ENCODE assay signal across 17 mouse cellular contexts in genomic region chr7:3314121-3314520, GRCm38 (mm10). TPM values are rescaled to one million over a fixed set of nuclear protein-coding genes. Genes with fewer than 3 reads are reported as not detected.
DNase-seq lines count a peak whose midpoint lies in the region; ATAC-seq and TF ChIP-seq lines count a peak whose summit lies in the region.
"Had no signal": no experiment of that assay in that cellular context is flagged by ENCODE, and none has a peak within 500 bp of the region (broad histone marks: within the 10 kb centered on the region; RNA-seq: fewer than 3 reads in every experiment).

No protein-coding gene starts in this region.

- no peak for DNase-seq in kidney, postnatal 36 days
- peak; percentile 61 for DNase-seq in brain, embryonic 14.5 days (ENCODE audit: low read depth)
- DNase-seq in T-cell, adult 2 months (ENCODE audit: low spot score) = no peak
- DNase-seq in layer of hippocampus, postnatal 14 days (ENCODE audit: low spot score in 2 of 2) = no peak
- DNase-seq: cerebellum, postnatal 36 days; gastrocnemius, adult 2 months; heart, postnatal 4 days; kidney, adult 9 months; liver, postnatal 0 days; thymus, adult 2 months had no signal

- ATAC-seq in kidney, embryonic 14.5 days (ENCODE audit: low FRiP score, low TSS enrichment) = peak; percentile 62; the same call in 1 of the 2 replicates
- peak; percentile 74 for ATAC-seq in hindbrain, embryonic 13.5 days (ENCODE audit: low FRiP score)
- ATAC-seq in neural tube, embryonic 13.5 days (ENCODE audit: low read depth) = peak; percentile 83
- no peak for ATAC-seq in cerebellum, adult (ENCODE audit: insufficient number of reproducible peaks, low FRiP score, low TSS enrichment)
- ATAC-seq: liver, postnatal 0 days had no signal

- H3K4me3 ChIP-seq in kidney, embryonic 14.5 days (ENCODE audit: low read length) = no peak overlapping the region
- no peak overlapping the region for H3K4me3 ChIP-seq in hindbrain, embryonic 13.5 days
- H3K4me3 ChIP-seq in neural tube, embryonic 13.5 days = no peak overlapping the region
- H3K4me3 ChIP-seq: erythroblast, embryonic 14.5 days; gastrocnemius, adult 2 months; heart, embryonic 10.5 days; limb, embryonic 12.5 days had no signal

- WGBS in kidney, embryonic 14.5 days = 63% methylated on average over 5 of the region's 5 CpGs
- 73% methylated on average over 5 of the region's 5 CpGs for WGBS in hindbrain, embryonic 13.5 days
- WGBS in neural tube, embryonic 13.5 days = 66% methylated on average over 5 of the region's 5 CpGs

- no peaks in the 10 kb centered on the region for H3K36me3 ChIP-seq in kidney, embryonic 14.5 days (ENCODE audit: control insufficient read depth, insufficient read depth, low read length)
- H3K36me3 ChIP-seq in hindbrain, embryonic 13.5 days = no peaks in the 10 kb centered on the region
- H3K36me3 ChIP-seq in neural tube, embryonic 13.5 days = no peaks in the 10 kb centered on the region
- H3K36me3 ChIP-seq: heart, embryonic 10.5 days; limb, embryonic 12.5 days had no signal

- no peaks in the 10 kb centered on the region for H3K27me3 ChIP-seq in kidney, embryonic 14.5 days (ENCODE audit: control insufficient read depth, insufficient read depth, low read length)
- H3K27me3 ChIP-seq in hindbrain, embryonic 13.5 days = no peaks in the 10 kb centered on the region
- no peaks in the 10 kb centered on the region for H3K27me3 ChIP-seq in neural tube, embryonic 13.5 days
- H3K27me3 ChIP-seq: limb, embryonic 12.5 days had no signal

- H3K9ac ChIP-seq in kidney, embryonic 14.5 days (ENCODE audit: low read depth, low read length) = no peak overlapping the region
- no peak overlapping the region for H3K9ac ChIP-seq in hindbrain, embryonic 13.5 days
- no peak overlapping the region for H3K9ac ChIP-seq in neural tube, embryonic 13.5 days
- H3K9ac ChIP-seq: limb, embryonic 12.5 days; liver, postnatal 0 days had no signal

- peaks cover 5% of the 10 kb centered on the region; the same call in 1 of the 2 replicates for H3K9me3 ChIP-seq in kidney, embryonic 14.5 days (ENCODE audit: control insufficient read depth, low read length)
- no peaks in the 10 kb centered on the region for H3K9me3 ChIP-seq in hindbrain, embryonic 13.5 days
- 0 out of 2 replicates have a peak, but pooled peaks cover 6% of the 10 kb centered on the region for H3K9me3 ChIP-seq in neural tube, embryonic 13.5 days
- H3K9me3 ChIP-seq: heart, embryonic 10.5 days had no signal

- no peak for TF ChIP-seq POLR2A in brain, embryonic 14.5 days (IDR thresholded peaks at IDR 0.05; ENCODE audit: borderline replicate concordance, extremely low read depth, insufficient read depth, insufficient read length, poor library complexity, severe bottlenecking)

- no peak overlapping the region for H3K27ac ChIP-seq in kidney, embryonic 14.5 days (ENCODE audit: low read depth, low read length)
- no peak overlapping the region for H3K27ac ChIP-seq in hindbrain, embryonic 13.5 days
- H3K27ac ChIP-seq in neural tube, embryonic 13.5 days (replicated peaks) = no peak overlapping the region
- H3K27ac ChIP-seq: gastrocnemius, adult 2 months; heart, embryonic 10.5 days; limb, embryonic 12.5 days had no signal

- no peaks in the 10 kb centered on the region; the same call in 1 of the 2 replicates for H3K4me1 ChIP-seq in kidney, embryonic 14.5 days (ENCODE audit: control insufficient read depth, insufficient read depth, low read length)
- H3K4me1 ChIP-seq in hindbrain, embryonic 13.5 days (replicated peaks) = no peaks in the 10 kb centered on the region
- H3K4me1 ChIP-seq in neural tube, embryonic 13.5 days (replicated peaks) = no peaks in the 10 kb centered on the region; the same call in 1 of the 2 replicates
- H3K4me1 ChIP-seq: heart, embryonic 10.5 days; limb, embryonic 12.5 days had no signal

- H3K4me2 ChIP-seq in kidney, embryonic 14.5 days (replicated peaks; ENCODE audit: low read depth, low read length) = no peak overlapping the region
- no peak overlapping the region for H3K4me2 ChIP-seq in hindbrain, embryonic 13.5 days
- no peak overlapping the region for H3K4me2 ChIP-seq in neural tube, embryonic 13.5 days
- H3K4me2 ChIP-seq: limb, embryonic 12.5 days had no signal

- TF ChIP-seq CTCF in brain, embryonic 14.5 days (IDR thresholded peaks at IDR 0.05; ENCODE audit: borderline replicate concordance, extremely low read depth, insufficient read depth, insufficient read length) = no peak

RNA-seq across cellular contexts. Expression of gene Cacng7, which starts 18.6 kb away (rescaled TPM):
- polyA plus RNA-seq in kidney, embryonic 14.5 days (2014; fragmentation: Nextera tagmentation; extraction: Ambion mirVana) = 2.2 and 2.8 TPM in 2 replicates
- polyA plus RNA-seq in brain, embryonic 14.5 days (2012; rRNA removed) = 145 and 171 TPM in 2 replicates
- 4.3 and 4.7 TPM in 2 replicates for polyA plus RNA-seq in hindbrain, embryonic 13.5 days (2015; fragmentation: Nextera tagmentation; extraction: Ambion mirVana)
- polyA plus RNA-seq in neural tube, embryonic 13.5 days (2015; fragmentation: Nextera tagmentation; extraction: Ambion mirVana) = 4.2 and 4.5 TPM in 2 replicates
- 100 to 1,000 TPM; 115 to 121 TPM for total RNA-seq in layer of hippocampus, postnatal 14 days (2021)
- polyA plus RNA-seq: erythroblast, embryonic 14.5 days had no signal

RNA-seq across cellular contexts. Expression of gene Prkcg, which starts 25.1 kb away (rescaled TPM):
- 0.10 and 0.28 TPM in 2 replicates for polyA plus RNA-seq in kidney, embryonic 14.5 days (2014; fragmentation: Nextera tagmentation; extraction: Ambion mirVana)
- polyA plus RNA-seq in brain, embryonic 14.5 days (2012; rRNA removed) = 4.0 and 5.6 TPM in 2 replicates
- polyA plus RNA-seq in hindbrain, embryonic 13.5 days (2015; fragmentation: Nextera tagmentation; extraction: Ambion mirVana) = 0.81 and 0.83 TPM in 2 replicates
- polyA plus RNA-seq in neural tube, embryonic 13.5 days (2015; fragmentation: Nextera tagmentation; extraction: Ambion mirVana) = 0.64 and 0.76 TPM in 2 replicates
- total RNA-seq in layer of hippocampus, postnatal 14 days (2021) = 100 to 1,000 TPM; 591 TPM
- polyA plus RNA-seq: erythroblast, embryonic 14.5 days; limb, embryonic 12.5 days had no signal

RNA-seq across cellular contexts. Expression of gene Myadm, which starts 25.2 kb away (rescaled TPM):
- 50.5 and 81.3 TPM in 2 replicates for polyA plus RNA-seq in kidney, embryonic 14.5 days (2014; fragmentation: Nextera tagmentation; extraction: Ambion mirVana)
- polyA plus RNA-seq in brain, embryonic 14.5 days (2012; rRNA removed) = 55.6 and 62.7 TPM in 2 replicates
- 29.0 and 29.8 TPM in 2 replicates for polyA plus RNA-seq in hindbrain, embryonic 13.5 days (2015; fragmentation: Nextera tagmentation; extraction: Ambion mirVana)
- polyA plus RNA-seq in neural tube, embryonic 13.5 days (2015; fragmentation: Nextera tagmentation; extraction: Ambion mirVana) = 40.4 and 46.4 TPM in 2 replicates
- 100 to 1,000 TPM; 119 TPM for total RNA-seq in layer of hippocampus, postnatal 14 days (2021)
- polyA plus RNA-seq: erythroblast, embryonic 14.5 days had no signal

Comparison
In these comparisons a context has a peak if more than half of its experiments do, and no peak if none do; other contexts are left out.
1. RNA of gene Cacng7, which starts 18.6 kb away (polyA plus RNA-seq): 145 to 171 TPM in brain, embryonic 14.5 days; 4.2 to 4.5 TPM in neural tube, embryonic 13.5 days, 4.3 to 4.7 TPM in hindbrain, embryonic 13.5 days and 2.2 to 2.8 TPM in kidney, embryonic 14.5 days; every median in the first group is over 10 times any median in the second.